Mouse (Mus musculus) adrenal gland, postnatal 25 days (tissue): Measurements from ENCODE around the gene Cyp2d11. TPM values are rescaled to one million over a fixed set of nuclear protein-coding genes. Genes with fewer than 3 reads are reported as not detected.

Source experiments
- DNase-seq: peaks from one replicate; pipeline ENCODE4 v3.0.0; 2021; ENCODE audit warnings: mixed read lengths
- microRNA-seq, 2 experiments: library from miRNA; unstranded; fragments of <30 nt; microRNA quantifications; one replicate each; pipeline ENCODE4 v1.2.0; 2021
- total RNA-seq: library from RNA; stranded (reverse); gene quantifications from 2 replicates; pipeline ENCODE4 v1.2.3, GENCODE M21; 2021

Cyp2d11 gene
- total RNA-seq, 1 experiment from 2014 or later = 0.27 TPM

DNA sequence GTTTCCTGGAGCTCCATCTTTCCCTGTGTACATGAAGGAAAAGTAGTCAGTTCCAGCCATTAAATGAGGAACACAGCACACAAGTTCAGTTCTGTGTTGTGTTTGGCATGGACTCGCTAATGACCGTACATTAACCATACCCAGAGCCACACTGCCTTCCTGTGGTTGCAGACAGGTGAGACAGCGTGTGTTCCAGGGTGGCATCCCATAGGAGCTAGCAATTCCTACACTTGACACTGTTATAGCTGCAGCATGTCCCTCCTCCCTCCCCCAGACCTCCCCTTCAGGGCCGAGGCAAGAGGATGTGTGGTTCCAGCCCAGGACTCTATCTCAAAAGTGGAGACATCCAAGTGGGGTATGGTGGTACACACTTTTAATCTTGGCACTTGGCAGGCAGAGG lies 43.5 kb downstream of the Cyp2d11 start:
- no peak for DNase-seq

DNA sequence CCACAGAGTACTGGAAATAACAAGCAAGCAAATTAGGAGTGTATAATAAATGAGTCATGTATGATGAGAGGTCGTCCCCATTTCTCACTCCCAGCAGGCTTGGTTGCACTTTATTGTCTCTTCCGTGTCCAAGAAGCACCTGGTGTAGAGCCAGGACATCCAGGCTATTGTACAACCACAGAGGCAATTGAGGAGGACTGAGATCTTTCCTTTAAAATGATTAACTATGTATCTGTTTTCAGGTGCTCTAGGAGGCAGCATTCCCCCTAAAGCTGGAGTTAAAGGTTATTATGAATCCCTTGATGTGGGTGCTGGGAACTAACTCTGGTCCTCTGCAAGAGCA lies 44.9 kb downstream of the Cyp2d11 start:
- DNase-seq = no peak

DNA sequence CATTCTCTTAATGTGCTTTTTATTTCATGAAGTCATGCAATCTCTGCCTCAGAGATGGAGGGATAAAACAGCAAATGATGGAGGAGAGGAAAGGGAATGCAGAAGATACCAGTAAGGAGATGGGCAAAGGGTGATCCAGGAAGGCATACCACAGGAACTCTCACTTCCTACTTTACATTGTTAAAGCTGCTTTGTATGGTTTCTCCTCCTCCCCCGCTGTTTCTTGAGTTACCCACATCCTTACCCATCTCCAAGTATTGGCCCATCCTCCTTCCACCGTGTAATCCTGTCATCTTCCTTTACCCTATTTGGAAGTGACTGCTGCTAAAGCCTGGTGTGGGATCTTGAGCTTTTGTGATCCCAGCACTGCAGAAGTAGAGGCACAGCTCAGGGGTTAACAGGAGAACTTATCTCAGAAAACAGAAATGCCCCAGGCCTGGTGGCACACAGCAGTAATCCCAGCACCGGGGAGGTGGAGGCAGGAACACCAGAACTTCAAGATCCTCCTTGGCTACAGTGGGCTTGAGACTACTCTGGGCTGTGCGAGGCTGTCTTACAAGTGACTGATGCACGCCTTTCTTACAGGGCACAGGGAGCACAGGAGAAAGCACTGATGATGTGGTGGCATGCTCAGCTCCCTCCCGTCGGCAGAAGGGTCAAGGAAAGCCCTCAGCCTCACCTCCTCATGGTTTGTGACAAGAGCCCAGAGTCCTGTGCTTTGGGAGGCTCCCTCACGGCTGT lies 45.4 kb downstream of the Cyp2d11 start:
- DNase-seq = no peak

DNA sequence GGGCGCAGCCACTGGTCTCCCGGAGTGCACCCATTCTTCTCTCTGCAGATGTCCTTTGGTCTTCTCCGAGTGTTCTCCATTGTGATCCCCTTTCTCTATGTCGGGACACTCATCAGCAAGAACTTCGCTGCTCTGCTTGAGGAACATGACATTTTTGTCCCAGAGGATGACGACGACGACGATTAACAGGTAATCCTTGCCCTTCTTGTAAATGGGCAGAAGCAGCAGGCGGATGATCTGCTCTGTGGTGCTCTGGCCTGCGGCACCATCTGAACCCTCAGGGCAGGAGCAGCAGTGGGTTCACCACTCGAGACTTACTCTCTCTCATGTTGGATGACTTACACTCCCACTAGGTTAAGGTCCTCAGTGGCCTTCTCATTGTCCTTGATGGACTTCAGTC lies 46.0 kb downstream of the Cyp2d11 start:
- no peak for DNase-seq

GRCm38 (mm10) chr15:82347303-82347676 lies 46.5 kb downstream of the Cyp2d11 start:
- DNase-seq = no peak

GRCm38 (mm10) chr15:82346580-82347302 lies 47.1 kb downstream of the Cyp2d11 start:
- DNase-seq = no peak

DNA sequence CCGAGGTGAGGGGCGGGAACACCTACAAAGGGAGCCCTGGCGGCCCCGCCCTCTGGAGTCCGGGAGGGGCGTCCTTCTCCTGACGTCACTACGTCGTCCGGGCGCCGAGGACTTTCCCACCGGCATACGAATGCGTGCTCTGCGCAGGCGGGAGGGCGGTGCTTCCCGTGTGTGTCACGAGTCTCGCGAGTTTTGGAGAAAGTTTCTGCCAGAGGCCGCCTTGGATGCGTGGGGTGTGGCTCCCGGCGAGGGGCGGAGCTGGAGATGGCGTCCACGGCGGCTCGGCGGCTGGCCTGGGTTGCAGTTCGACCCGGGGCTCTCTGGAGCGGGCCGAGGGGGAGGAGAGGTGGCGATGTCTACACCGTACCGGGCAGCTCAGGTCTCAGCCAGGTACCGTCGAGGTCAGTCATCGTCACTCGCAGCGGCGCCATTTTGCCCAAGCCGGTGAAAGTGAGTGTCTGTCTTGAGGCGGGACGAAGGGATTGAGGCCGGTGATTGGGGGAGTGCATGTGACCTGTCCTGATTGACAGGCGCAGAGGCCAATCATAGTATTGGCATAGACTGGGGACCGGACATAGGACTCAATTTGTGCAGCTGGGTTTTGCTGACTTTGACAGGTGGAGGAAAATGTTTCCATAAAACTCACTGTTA lies 47.9 kb downstream of the Cyp2d11 start:
- peak; percentile 95 for DNase-seq

DNA sequence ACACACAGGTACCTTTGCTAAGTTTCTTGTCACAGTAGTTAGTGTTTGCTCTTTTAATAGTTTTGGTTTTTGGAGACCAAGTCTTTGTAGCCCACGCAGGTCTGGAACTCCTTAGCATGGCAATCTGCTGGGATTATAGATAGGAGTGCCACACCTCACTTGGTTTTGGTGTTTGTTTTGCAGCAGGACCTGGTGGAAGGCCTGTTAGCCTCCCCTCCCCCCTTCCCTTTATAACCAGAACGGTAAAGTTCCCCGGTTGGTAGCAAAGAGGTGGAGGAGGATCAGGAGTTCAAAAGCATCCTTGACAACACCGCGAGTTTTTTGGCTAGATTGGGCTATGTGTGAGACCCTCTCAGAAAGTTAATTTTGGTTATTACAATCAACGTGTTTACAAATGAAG lies 48.9 kb downstream of the Cyp2d11 start:
- no peak for DNase-seq

GRCm38 (mm10) chr15:82343368-82344287 lies 50.2 kb downstream of the Cyp2d11 start:
- DNase-seq = no peak

DNA sequence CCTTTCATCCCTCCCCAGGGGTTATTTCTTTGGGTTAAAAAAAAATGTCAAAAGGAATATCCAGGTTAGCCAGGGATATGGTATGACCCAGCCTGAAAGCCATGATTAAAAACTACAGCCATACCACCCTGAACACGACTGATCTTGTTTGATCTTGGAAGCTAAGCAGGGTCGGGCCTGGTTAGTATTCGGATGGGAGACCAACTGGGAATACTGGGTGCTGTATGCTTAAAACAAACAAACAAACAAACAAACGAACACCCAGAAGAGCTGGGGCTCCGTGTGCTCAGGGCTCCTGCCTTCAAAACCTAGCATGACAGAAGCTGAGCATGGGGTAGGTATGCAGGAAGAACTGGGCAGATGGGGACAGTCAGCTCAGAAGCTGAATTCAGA lies 51.3 kb downstream of the Cyp2d11 start:
- no peak for DNase-seq

DNA sequence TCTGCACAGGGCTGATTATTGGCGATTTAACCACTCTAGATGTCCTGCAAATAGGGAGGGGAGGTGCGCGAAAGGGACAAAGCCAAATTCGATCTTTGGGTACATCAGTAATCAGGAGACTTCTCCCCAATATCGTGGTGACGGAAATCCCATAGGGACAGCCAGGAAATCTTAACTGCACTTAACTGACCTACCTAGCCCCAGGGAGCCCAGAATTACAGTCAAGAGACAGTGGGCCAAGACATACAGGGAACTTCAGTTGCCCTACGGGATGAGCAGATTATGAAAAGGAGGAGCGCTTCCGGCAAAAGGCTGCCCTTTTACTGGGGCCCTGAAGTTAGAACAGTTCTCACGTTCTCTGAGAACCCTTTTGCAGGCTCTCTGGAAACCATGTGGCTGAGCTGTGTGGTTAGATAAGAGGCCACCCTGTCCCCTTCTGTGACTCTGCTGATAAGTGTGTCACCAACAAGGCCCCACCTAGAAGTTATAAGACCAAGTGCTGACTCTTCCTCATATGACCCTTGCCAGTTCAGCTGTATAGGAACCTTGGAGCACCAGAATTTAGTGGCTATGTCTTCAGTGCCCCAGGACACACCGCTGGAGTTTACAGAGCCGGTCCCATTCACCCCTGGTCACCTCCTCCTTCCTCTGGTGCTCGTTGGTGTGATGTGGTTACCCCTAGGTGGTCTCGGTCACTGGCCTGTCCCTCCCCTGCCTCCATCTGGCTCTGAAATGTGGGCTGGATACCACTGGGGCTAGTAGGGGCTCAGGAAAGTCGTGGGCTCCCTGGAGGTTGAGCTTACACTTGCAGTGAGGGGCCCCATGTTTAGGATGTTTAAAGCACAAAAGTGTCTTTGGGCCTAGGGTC lies 51.9 kb downstream of the Cyp2d11 start:
- no peak for DNase-seq

- peak; percentile 67 for DNase-seq
Observed at GRCm38 (mm10) chr15:82341036-82341501, 52.8 kb downstream of the Cyp2d11 start.

DNA sequence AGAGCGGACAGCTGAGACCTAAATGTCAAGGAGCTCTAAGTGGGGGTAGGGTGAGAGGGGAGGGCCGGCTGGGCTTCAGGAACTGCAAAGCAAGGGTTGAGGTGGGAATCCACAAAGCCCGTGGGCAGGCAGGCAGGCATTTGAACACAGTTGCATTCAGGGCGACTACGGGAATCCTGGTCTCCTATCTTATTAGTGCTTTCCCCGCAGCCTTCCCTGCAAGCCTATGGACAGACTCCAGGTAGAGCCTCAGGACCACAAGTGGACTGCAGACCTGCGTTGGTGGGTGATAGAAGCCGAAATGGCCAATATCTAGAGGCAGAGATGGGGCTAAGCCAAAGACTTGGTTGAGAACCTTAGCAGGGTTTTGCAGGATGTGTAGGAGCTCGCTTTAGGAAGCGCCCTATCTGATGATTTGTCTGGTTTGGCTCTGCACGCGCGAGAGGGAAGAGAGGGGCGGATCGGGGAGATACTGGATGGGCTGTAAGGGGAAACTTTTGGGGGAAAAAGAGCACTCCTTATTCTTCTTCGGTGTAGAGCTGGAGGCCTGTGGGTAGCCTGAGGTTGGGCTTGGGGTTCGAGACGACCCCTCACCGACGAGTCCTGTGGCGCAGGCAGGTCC lies 53.3 kb downstream of the Cyp2d11 start:
- no peak for DNase-seq

- DNase-seq = no peak
Observed at GRCm38 (mm10) chr15:82339634-82340254, 54.1 kb downstream of the Cyp2d11 start.

Small RNAs within 50 kb of the gene (microRNA-seq; reads per million reads assigned to microRNA genes)
- 0 reads per million in 2 experiments for gene Gm25990
- gene Gm27331 = 0 reads per million in 2 experiments
- 0 reads per million in 2 experiments for gene Mir7684

Other genes with a start within 250 kb of the Cyp2d11 start
- 85.2 and 95.5 TPM in 2 replicates for gene Srebf2, start 246.8 kb downstream of the Cyp2d11 start, total RNA-seq
- 0.24 and 0.48 TPM in 2 replicates for gene Shisa8, start 181.2 kb downstream of the Cyp2d11 start, total RNA-seq
- gene Tnfrsf13c, start 169.7 kb downstream of the Cyp2d11 start, total RNA-seq = 0.21 TPM in 1 of 2 replicates, not detected in the other
- gene Cenpm, start 149.3 kb downstream of the Cyp2d11 start, total RNA-seq = 5.9 and 7.5 TPM in 2 replicates
- 0.62 TPM in 1 of 2 replicates, not detected in the other for gene 1500009C09Rik, start 141.6 kb downstream of the Cyp2d11 start, total RNA-seq
- gene Sept3, start 119.1 kb downstream of the Cyp2d11 start, total RNA-seq = 3.0 and 4.3 TPM in 2 replicates
- not detected in 2 replicates for gene Wbp2nl, start 95.1 kb downstream of the Cyp2d11 start, total RNA-seq
- 71.5 and 75.4 TPM in 2 replicates for gene Naga, start 55.1 kb downstream of the Cyp2d11 start, total RNA-seq
- 0.49 and 1.0 TPM in 2 replicates for gene Pheta2, start 55.1 kb downstream of the Cyp2d11 start, total RNA-seq
- gene Smdt1, start 55.1 kb downstream of the Cyp2d11 start, total RNA-seq = 176 and 192 TPM in 2 replicates
- 531 and 557 TPM in 2 replicates for gene Ndufa6, start 39.7 kb downstream of the Cyp2d11 start, total RNA-seq
- 40.4 and 48.4 TPM in 2 replicates for gene Cyp2d22, start 13.8 kb downstream of the Cyp2d11 start, total RNA-seq
- gene Cyp2d10, start 13.2 kb upstream of the Cyp2d11 start, total RNA-seq = 0.55 and 9.2 TPM in 2 replicates
- gene Cyp2d9, start 39.4 kb upstream of the Cyp2d11 start, total RNA-seq = 3.7 TPM in 1 of 2 replicates, not detected in the other
- not detected in 2 replicates for gene Cyp2d12, start 161.1 kb upstream of the Cyp2d11 start, total RNA-seq
- not detected in 2 replicates for gene Cyp2d34, start 226.9 kb upstream of the Cyp2d11 start, total RNA-seq